Mouse (Mus musculus) C2C12 (cell line): Measurements from ENCODE around the gene Bmp7. TPM values are rescaled to one million over a fixed set of nuclear protein-coding genes. Genes with fewer than 3 reads are reported as not detected.

Experiments
- H3K27me3 ChIP-seq: one replicate; pipeline ENCODE4 v1.6.1; 2011; ENCODE audit not compliant: control insufficient read depth, insufficient read depth, insufficient read length
- H3K36me3 ChIP-seq: one replicate; pipeline ENCODE4 v1.6.1; 2011; ENCODE audit not compliant: control insufficient read depth, insufficient read depth
- H3K4me3 ChIP-seq: one replicate; pipeline ENCODE4 v1.5.1; 2011; ENCODE audit warnings: mild to moderate bottlenecking, control low read depth; ENCODE audit not compliant: poor library complexity, insufficient read depth, severe bottlenecking
- H3K79me2 ChIP-seq: one replicate; pipeline ENCODE4 v1.6.1; 2011; ENCODE audit not compliant: control insufficient read depth, insufficient read depth
- H3K79me3 ChIP-seq: one replicate; pipeline ENCODE4 v1.6.1; 2011; ENCODE audit warnings: low read depth, control low read depth
- H3ac ChIP-seq: one replicate; pipeline ENCODE3; 2011; ENCODE audit warnings: low read depth; ENCODE audit not compliant: control insufficient read depth, insufficient read length
- CEBPB ChIP-seq: IDR thresholded peaks from one replicate; pipeline ENCODE4 v1.6.1; 2011; ENCODE audit warnings: low read depth, mild to moderate bottlenecking, control low read depth, moderate library complexity
- CTCF ChIP-seq: IDR thresholded peaks from one replicate; pipeline ENCODE4 v1.5.1; 2011; ENCODE audit not compliant: control insufficient read depth, insufficient read depth, insufficient read length
- FOSL1 ChIP-seq: IDR thresholded peaks from one replicate; pipeline ENCODE4 v1.8.0; 2011; ENCODE audit warnings: mild to moderate bottlenecking, low read length; ENCODE audit not compliant: poor library complexity, insufficient read depth, severe bottlenecking
- MAX ChIP-seq: IDR thresholded peaks from one replicate; pipeline ENCODE4 v1.6.1; 2011; ENCODE audit warnings: mild to moderate bottlenecking, control low read depth
- MYOD1 ChIP-seq: IDR thresholded peaks from one replicate; pipeline ENCODE4 v1.6.1; 2011; ENCODE audit warnings: low read depth; ENCODE audit not compliant: control insufficient read depth, insufficient read length
- MYOG ChIP-seq: IDR thresholded peaks from one replicate; pipeline ENCODE4 v1.6.1; 2011; ENCODE audit not compliant: control insufficient read depth, insufficient read length; ENCODE audit errors: extremely low read depth
- USF1 ChIP-seq: IDR thresholded peaks from one replicate; pipeline ENCODE4 v1.6.1; 2011; ENCODE audit warnings: low read depth, mild to moderate bottlenecking, control low read depth, moderate library complexity
- polyA plus RNA-seq: library from polyadenylated mRNA; unstranded; fragments of >200 nt; fragmentation: generic; extraction: Trizol; gene quantifications from one replicate; pipeline ENCODE4 v1.2.1, GENCODE M21; 2012; ENCODE audit warnings: missing spikeins

The Bmp7 gene
- polyA plus RNA-seq, 1 experiment: 0.01 TPM

GRCm38 (mm10) chr2:172934420-172934788, 5.7 kb downstream of the Bmp7 start:
- H3K36me3 ChIP-seq: no peaks in the 10 kb centered on the region
- H3ac ChIP-seq: no peak overlapping the region
- peaks cover 64% of the 10 kb centered on the region for H3K27me3 ChIP-seq
- no peaks in the 10 kb centered on the region for H3K79me3 ChIP-seq
- H3K4me3 ChIP-seq: no peak overlapping the region
- TF ChIP-seq FOSL1: no peak
- no peak for TF ChIP-seq CEBPB
- no peak for TF ChIP-seq MYOD1
- TF ChIP-seq MAX: no peak
- H3K79me2 ChIP-seq: no peaks in the 10 kb centered on the region

DNA sequence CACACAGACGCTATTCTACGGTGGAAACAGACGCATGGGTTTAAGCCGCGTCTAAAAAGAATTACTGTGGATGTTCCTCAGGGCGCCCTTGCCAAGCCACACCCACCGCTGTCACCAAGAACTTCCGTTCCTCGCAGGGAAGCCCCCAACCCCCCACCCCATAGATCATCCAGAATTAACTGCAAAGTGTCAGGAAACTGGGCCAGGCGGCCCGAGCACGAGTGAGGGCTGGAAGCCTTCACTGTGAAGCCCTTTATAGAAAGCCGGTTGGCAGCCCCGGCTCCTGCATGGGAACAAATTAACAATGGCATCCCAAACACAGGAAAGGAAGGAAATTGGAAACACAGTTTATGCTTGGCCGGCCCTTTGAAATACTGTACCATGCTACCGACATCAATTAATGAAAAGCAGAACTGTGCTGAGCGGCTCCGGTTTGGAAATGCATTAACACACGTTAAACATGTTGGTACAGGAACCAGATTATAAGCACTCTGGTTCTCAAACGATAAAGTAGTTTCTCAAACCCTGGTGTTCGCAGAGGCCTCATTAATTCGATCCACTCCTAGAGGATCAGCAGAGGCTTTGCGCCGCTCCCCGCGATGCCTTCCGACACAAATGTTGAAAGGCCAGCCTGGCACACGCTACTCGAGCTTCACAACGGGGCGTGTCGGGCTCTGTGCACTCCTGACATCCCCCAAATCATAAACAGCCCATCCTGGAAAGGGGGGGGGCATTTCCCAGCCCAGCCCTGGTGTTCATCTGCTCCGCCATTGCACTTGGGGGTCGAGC, 6.3 kb downstream of the Bmp7 start:
- H3K36me3 ChIP-seq: no peaks in the 10 kb centered on the region
- no peak overlapping the region for H3K4me3 ChIP-seq
- H3K79me2 ChIP-seq: no peaks in the 10 kb centered on the region
- H3K79me3 ChIP-seq: no peaks in the 10 kb centered on the region
- peaks cover 58% of the 10 kb centered on the region for H3K27me3 ChIP-seq
- no peak overlapping the region for H3ac ChIP-seq
- TF ChIP-seq CEBPB (no peak), FOSL1 (no peak), MAX (no peak), USF1 (no peak), CTCF (no peak), MYOG (no peak), MYOD1 (no peak)

GRCm38 (mm10) chr2:172931137-172931898, 8.8 kb downstream of the Bmp7 start:
- Histone ChIP-seq H3K27me3 (peaks cover 41% of the 10 kb centered on the region), H3ac (no peak overlapping the region), H3K4me3 (no peak overlapping the region), H3K79me3 (no peaks in the 10 kb centered on the region), H3K36me3 (no peaks in the 10 kb centered on the region), H3K79me2 (no peaks in the 10 kb centered on the region)
- TF ChIP-seq MAX (no peak), CTCF (no peak), MYOG (no peak), USF1 (no peak), CEBPB (no peak), MYOD1 (no peak), FOSL1 (no peak)

GRCm38 (mm10) chr2:172929905-172930436, 10.2 kb downstream of the Bmp7 start:
- no peaks in the 10 kb centered on the region for H3K79me3 ChIP-seq
- no peaks in the 10 kb centered on the region for H3K79me2 ChIP-seq
- no peaks in the 10 kb centered on the region for H3K36me3 ChIP-seq
- TF ChIP-seq MAX (no peak), MYOG (no peak), FOSL1 (no peak), MYOD1 (no peak), USF1 (no peak), CTCF (no peak), CEBPB (no peak)
- no peak overlapping the region for H3ac ChIP-seq
- H3K27me3 ChIP-seq: peaks cover 34% of the 10 kb centered on the region
- no peak overlapping the region for H3K4me3 ChIP-seq

DNA sequence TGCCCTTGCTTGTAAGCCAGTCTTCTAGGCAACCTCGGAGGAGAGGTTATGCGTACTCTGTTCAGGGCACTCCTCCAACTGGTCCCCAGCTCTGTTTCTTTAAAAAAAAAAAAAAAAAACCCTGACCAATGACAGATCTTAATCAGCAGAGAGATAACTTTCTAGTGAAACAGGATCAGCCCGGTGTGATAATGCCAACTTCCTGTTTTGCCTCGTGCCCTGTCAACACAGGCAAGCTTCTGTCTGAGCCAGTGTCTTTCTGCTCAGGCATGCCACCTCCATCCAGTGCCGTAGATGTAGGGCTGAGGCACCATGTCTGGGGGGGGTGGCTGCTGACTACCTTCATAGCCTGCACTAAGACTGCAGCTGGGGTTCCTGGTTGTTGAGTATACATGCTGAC, 12.5 kb downstream of the Bmp7 start:
- TF ChIP-seq CTCF: no peak
- TF ChIP-seq USF1: no peak
- TF ChIP-seq MYOD1: no peak
- TF ChIP-seq FOSL1: no peak
- Histone ChIP-seq H3K4me3 (no peak overlapping the region), H3K36me3 (no peaks in the 10 kb centered on the region), H3K27me3 (peaks cover 17% of the 10 kb centered on the region), H3K79me2 (no peaks in the 10 kb centered on the region), H3K79me3 (no peaks in the 10 kb centered on the region), H3ac (no peak overlapping the region)
